Mouse (Mus musculus) adrenal gland (tissue): ENCODE results near the gene Mrfap1.
"Not testable (repeated sequence)": the region's sequence is repeated elsewhere in the genome, so short reads cannot be mapped to it uniquely, and the experiment has no call there.

Source experiments
- intact Hi-C: fragments of 180-260 bp; cut with DNase I; formaldehyde crosslinking; loops from one replicate; pipeline ENCODE4 v1.15.1; 2025
- long read RNA-seq, 2 experiments: library from polyadenylated mRNA; unstranded; transcript quantifications; one replicate each; pipeline ENCODE4 v2.0.0; 2020; ENCODE audit warnings: borderline replicate concordance in 1 of 2; ENCODE audit not compliant: insufficient replicate concordance in 1 of 2

Gene Mrfap1
- long read RNA-seq, experiment 1, transcript Mrfap1-201 (2 exons, 1,648 nt) = major isoform, 721 of 757 reads
- long read RNA-seq, experiment 1, partial matches to known transcripts = 0 of 757 reads
- long read RNA-seq, experiment 1, other reads (novel, unspliced or antisense) = 36 of 757 reads
- long read RNA-seq, experiment 2, transcript Mrfap1-201 (2 exons, 1,648 nt) = major isoform, 885 of 922 reads
- long read RNA-seq, experiment 2, partial matches to known transcripts = 2 of 922 reads
- long read RNA-seq, experiment 2, other reads (novel, unspliced or antisense) = 35 of 922 reads

GRCm38 (mm10) chr5:36796296-36797014 lies at the start of gene Mrfap1:
Gene Mrfap1, minus strand, starts transcription at chr5:36796772.
- intact Hi-C loops = not testable (repeated sequence)

GRCm38 (mm10) chr5:36844490-36844889 lies 47.9 kb upstream of the Mrfap1 start:
- intact Hi-C loops = no loop called here

DNA sequence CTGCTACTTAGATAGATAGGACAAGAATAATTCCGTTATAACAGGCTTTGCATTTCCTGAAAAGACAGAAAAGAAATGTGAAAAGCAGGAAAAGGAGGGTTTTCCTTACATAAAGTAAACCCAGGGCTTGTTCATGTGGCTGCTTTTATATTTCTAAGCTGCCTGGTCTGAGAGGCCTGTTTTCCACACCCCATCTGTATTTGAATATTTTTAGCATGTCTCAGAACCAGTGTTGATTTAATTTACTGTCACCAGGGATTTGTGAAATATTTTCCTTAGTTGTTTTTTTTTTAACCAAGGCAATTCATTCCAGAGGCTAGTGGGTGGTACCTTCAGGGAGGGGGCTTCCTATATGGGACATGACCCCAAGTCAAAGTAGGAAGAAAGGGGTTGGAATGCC lies 45.1 kb upstream of the Mrfap1 start:
- intact Hi-C loops = no loop called here

DNA sequence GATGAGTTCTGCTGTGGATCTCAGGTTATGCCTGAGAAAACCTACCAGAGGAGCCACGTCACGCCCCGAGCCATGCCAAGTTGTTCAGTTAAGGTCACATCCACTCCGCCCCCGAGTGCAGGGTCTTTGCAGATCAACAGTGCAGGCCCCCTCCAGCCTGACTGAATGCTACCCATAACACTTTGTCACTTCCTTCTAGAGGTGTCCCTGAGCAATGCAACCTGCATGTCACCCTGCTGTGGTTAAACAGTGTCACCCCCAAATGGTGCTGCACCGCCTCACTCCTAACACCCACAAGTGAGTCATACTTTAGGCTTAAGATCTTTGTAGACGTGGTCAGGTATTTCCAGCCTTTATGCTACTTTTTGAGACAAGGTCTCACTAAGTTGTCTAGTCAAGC lies 43.5 kb upstream of the Mrfap1 start:
- intact Hi-C loops = no loop called here

- intact Hi-C loops = loop anchor here (5.0 to 10.0 kb wide), 2 partner anchors 78 to 155 kb away; no protein-coding TSS in a partner anchor
Measured at GRCm38 (mm10) chr5:36839602-36840001, 43.0 kb upstream of the Mrfap1 start.

- intact Hi-C loops = loop anchor here (5.0 to 10.0 kb wide), 2 partner anchors 78 to 156 kb away; no protein-coding TSS in a partner anchor
Measured at GRCm38 (mm10) chr5:36839032-36839431, 42.5 kb upstream of the Mrfap1 start.

- intact Hi-C loops = loop anchor here (5.0 to 10.0 kb wide), 2 partner anchors 81 to 159 kb away; no protein-coding TSS in a partner anchor
Measured at GRCm38 (mm10) chr5:36835933-36836332, 39.4 kb upstream of the Mrfap1 start.

- intact Hi-C loops = loop anchor here (2.0 to 10.0 kb wide), 3 partner anchors 72 to 164 kb away; no protein-coding TSS in a partner anchor
Measured at GRCm38 (mm10) chr5:36831272-36831671, 34.7 kb upstream of the Mrfap1 start.

- intact Hi-C loops = loop anchor here (2.0 to 10.0 kb wide), 3 partner anchors 71 to 165 kb away; no protein-coding TSS in a partner anchor
Measured at GRCm38 (mm10) chr5:36829913-36830879, 33.6 kb upstream of the Mrfap1 start, which contains the start of gene Man2b2. Gene Man2b2, minus strand, starts transcription at chr5:36830653.

GRCm38 (mm10) chr5:36829098-36829497 lies 32.5 kb upstream of the Mrfap1 start:
- intact Hi-C loops = no loop called here

GRCm38 (mm10) chr5:36822907-36823306 lies 26.3 kb upstream of the Mrfap1 start:
- intact Hi-C loops = no loop called here

DNA sequence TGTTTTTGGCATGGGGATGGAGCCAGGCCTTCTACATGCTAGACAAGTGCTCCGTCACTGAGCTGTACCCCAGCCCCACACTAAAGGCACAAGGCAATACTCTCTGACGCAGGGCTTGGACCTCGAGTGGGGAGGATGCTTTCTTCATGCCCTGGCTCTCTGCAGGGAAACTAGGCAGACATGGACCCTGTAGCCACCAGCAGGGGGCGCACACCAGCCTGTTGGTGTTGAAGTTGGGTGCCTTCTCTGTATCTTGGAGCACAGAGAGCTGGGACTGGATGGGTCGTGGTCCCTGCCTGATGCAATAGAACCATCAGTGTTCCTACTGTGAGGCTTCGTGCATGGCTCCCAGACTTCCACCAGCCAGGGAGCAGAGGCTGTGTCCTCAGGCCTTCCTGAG lies 23.6 kb upstream of the Mrfap1 start:
- intact Hi-C loops = no loop called here

- intact Hi-C loops = no loop called here
Measured at GRCm38 (mm10) chr5:36819742-36820141, 23.2 kb upstream of the Mrfap1 start.

- intact Hi-C loops = no loop called here
Measured at GRCm38 (mm10) chr5:36817738-36818137, 21.2 kb upstream of the Mrfap1 start.

- intact Hi-C loops = no loop called here
Measured at GRCm38 (mm10) chr5:36814554-36814953, 18.0 kb upstream of the Mrfap1 start.

DNA sequence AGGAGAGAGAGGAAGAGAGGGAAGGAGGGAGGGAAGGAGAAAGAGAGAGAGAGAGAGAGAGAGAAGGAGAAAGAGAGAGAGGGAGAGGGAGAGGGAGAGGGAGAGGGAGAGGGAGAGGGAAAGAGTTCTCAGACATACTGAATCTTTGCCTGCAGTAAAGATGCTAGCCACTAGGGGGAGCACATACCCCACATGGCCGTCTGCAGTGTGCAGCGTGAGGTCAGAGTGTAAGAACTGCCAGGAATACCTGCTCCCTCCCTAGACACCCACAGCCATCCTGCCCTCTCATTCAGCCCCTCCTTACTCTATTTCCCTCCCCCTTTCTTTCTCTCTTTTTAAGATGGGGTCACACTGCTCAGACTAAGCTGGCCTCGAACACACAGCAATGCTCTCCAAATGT lies 14.8 kb upstream of the Mrfap1 start:
- intact Hi-C loops = no loop called here

- intact Hi-C loops = no loop called here
Measured at GRCm38 (mm10) chr5:36810634-36811033, 14.1 kb upstream of the Mrfap1 start.

- intact Hi-C loops = no loop called here
Measured at GRCm38 (mm10) chr5:36809123-36809522, 12.6 kb upstream of the Mrfap1 start.

DNA sequence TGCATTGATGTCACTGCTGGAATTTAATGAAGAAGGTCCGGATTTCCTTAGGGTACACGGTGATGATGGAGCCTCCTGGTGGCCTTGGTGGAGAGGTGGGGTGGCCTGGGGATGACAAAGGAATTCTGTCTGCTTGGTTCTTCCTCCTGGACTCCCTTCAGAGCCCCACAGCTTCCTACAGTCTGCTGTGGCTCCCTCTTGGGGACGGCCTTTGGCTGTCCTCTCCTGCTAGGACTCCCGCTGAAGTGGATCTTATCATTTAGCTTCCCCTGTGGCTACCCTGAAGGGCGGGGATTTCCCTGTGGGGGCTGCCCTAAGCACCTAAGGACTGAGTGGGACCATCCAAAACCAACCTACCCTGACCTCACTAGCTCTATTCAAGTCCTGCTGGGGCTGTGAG lies 10.5 kb upstream of the Mrfap1 start:
- intact Hi-C loops = no loop called here

GRCm38 (mm10) chr5:36797291-36797690 lies 719 bp upstream of the Mrfap1 start:
- intact Hi-C loops = no loop called here

DNA sequence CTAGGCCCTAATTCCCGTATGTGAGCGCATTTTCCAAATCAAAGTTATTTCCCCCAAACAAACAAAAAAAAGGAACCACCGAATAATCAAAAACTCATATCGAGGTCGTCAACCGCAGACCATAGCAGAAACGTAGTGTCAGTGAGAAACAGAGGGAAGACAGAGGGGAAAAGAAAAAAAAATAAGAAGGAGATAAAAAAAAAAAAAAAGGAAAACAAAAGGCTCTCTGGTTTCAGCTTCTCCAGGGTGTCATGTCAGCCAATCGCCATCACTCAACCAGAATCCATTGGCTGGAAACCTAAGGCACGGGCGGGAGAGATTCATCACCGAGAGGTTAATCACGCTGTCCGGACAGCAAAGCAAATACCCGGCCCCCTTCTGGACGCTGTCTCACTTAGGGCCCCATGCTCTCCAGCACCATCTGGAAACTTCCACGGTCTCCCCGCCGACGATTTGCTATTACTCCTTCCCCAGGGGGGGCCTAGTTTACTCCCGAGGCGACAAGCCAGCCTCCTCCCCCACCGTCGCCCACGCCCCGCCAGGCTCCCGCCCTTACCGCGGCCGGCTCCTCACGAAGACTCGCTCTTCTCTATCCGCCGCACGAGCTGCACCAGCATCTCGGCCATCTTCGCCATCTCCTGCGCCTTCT lies 801 bp downstream of the Mrfap1 start:
- intact Hi-C loops = not testable (repeated sequence)
